Mouse (Mus musculus) thymus, adult 2 months (tissue): ENCODE data around the gene Lrrc17. TPM values are rescaled to one million over a fixed set of nuclear protein-coding genes. Genes with fewer than 3 reads are reported as not detected.

Source experiments
- DNase-seq: peaks from one replicate; pipeline ENCODE4 v3.0.0; 2021
- H3K27ac ChIP-seq: fragments of 200-500 bp; 2 replicates; pipeline ENCODE4 v1.5.1; 2012; ENCODE audit warnings: low read length, control low read depth; ENCODE audit not compliant: control insufficient read depth, insufficient read depth
- H3K27me3 ChIP-seq: fragments of 200-500 bp; 2 replicates; pipeline ENCODE4 v1.6.1; 2012; ENCODE audit warnings: mild to moderate bottlenecking, low read length, moderate library complexity, mixed read lengths; ENCODE audit not compliant: control insufficient read depth, insufficient read depth
- H3K36me3 ChIP-seq: fragments of 200-500 bp; 2 replicates; pipeline ENCODE4 v1.6.1; 2012; ENCODE audit warnings: mild to moderate bottlenecking, low read length, moderate library complexity; ENCODE audit not compliant: control insufficient read depth, insufficient read depth
- H3K4me1 ChIP-seq: fragments of 200-500 bp; replicated peaks from 2 replicates; pipeline ENCODE4 v1.6.1; 2012; ENCODE audit warnings: low read length; ENCODE audit not compliant: control insufficient read depth, insufficient read depth
- H3K4me3 ChIP-seq: fragments of 200-500 bp; 2 replicates; pipeline ENCODE4 v1.5.1; 2012; ENCODE audit warnings: mild to moderate bottlenecking, low read length, control low read depth, moderate library complexity; ENCODE audit not compliant: control insufficient read depth, insufficient read depth
- CTCF ChIP-seq: fragments of 200-500 bp; IDR thresholded peaks from 2 replicates; pipeline ENCODE4 v1.5.1; 2012; ENCODE audit warnings: mild to moderate bottlenecking, control low read depth, low read length, moderate library complexity, borderline replicate concordance; ENCODE audit not compliant: control insufficient read depth, poor library complexity, insufficient read depth; ENCODE audit errors: extremely low read depth
- POLR2A ChIP-seq: fragments of 200-500 bp; IDR thresholded peaks from 2 replicates; pipeline ENCODE4 v1.6.1; 2012; ENCODE audit warnings: mild to moderate bottlenecking, low read length, control low read depth, moderate library complexity; ENCODE audit not compliant: control insufficient read depth, poor library complexity, insufficient read depth; ENCODE audit errors: extremely low read depth
- WGBS: fragments of 180-500 bp; shearing (Covaris S2); methylation state at CpG from one replicate; pipeline ENCODE4 v1.1.7; 2018; 5-methylcytosine and 5-hydroxymethylcytosine counted together
- polyA plus RNA-seq: library from polyadenylated mRNA; depleted of rRNA; stranded (reverse); fragments of >200 nt; gene quantifications from 2 replicates; pipeline ENCODE4 v1.2.3, GENCODE M21; 2012

Lrrc17 gene
- polyA plus RNA-seq, 1 experiment = 2.0 TPM

- no peak for DNase-seq
- Histone ChIP-seq H3K4me1 (no peaks in the 10 kb centered on the region), H3K27me3 (no peaks in the 10 kb centered on the region), H3K36me3 (no peaks in the 10 kb centered on the region), H3K4me3 (no peak overlapping the region), H3K27ac (no peak overlapping the region)
- 86% methylated on average over 3 of the region's 3 CpGs for WGBS
- TF ChIP-seq POLR2A (no peak), CTCF (no peak)
Observed at GRCm38 (mm10) chr5:21572764-21573416, 29.5 kb downstream of the Lrrc17 start.

GRCm38 (mm10) chr5:21574386-21575209 is 31.2 kb downstream of the Lrrc17 start:
- no peak overlapping the region for H3K27ac ChIP-seq
- 92% methylated on average over 21 of the region's 21 CpGs for WGBS
- H3K36me3 ChIP-seq = no peaks in the 10 kb centered on the region
- no peak overlapping the region for H3K4me3 ChIP-seq
- DNase-seq = no peak
- TF ChIP-seq CTCF (no peak), POLR2A (no peak)
- no peaks in the 10 kb centered on the region for H3K4me1 ChIP-seq
- no peaks in the 10 kb centered on the region for H3K27me3 ChIP-seq

GRCm38 (mm10) chr5:21575210-21575550 is 31.8 kb downstream of the Lrrc17 start:
- DNase-seq = no peak
- 95% methylated on average over 13 of the region's 13 CpGs for WGBS
- Histone ChIP-seq H3K27ac (no peak overlapping the region), H3K36me3 (no peaks in the 10 kb centered on the region), H3K4me3 (no peak overlapping the region), H3K27me3 (no peaks in the 10 kb centered on the region), H3K4me1 (no peaks in the 10 kb centered on the region)
- TF ChIP-seq POLR2A (no peak), CTCF (no peak)

- WGBS = 94% methylated on average over 3 of the region's 3 CpGs
- no peak for TF ChIP-seq POLR2A
- TF ChIP-seq CTCF = no peak
- no peak overlapping the region for H3K27ac ChIP-seq
- no peaks in the 10 kb centered on the region for H3K4me1 ChIP-seq
- no peak for DNase-seq
- no peaks in the 10 kb centered on the region for H3K36me3 ChIP-seq
- no peaks in the 10 kb centered on the region for H3K27me3 ChIP-seq
- no peak overlapping the region for H3K4me3 ChIP-seq
Observed at GRCm38 (mm10) chr5:21578136-21578535, 34.8 kb downstream of the Lrrc17 start.

GRCm38 (mm10) chr5:21586763-21587162 is 43.4 kb downstream of the Lrrc17 start:
- no peaks in the 10 kb centered on the region for H3K4me1 ChIP-seq
- no peak overlapping the region for H3K27ac ChIP-seq
- H3K36me3 ChIP-seq = no peaks in the 10 kb centered on the region
- TF ChIP-seq CTCF = peak; percentile 21; the same call in 1 of the 2 replicates
- TF ChIP-seq POLR2A = no peak
- no peaks in the 10 kb centered on the region for H3K27me3 ChIP-seq
- no peak overlapping the region for H3K4me3 ChIP-seq
- 60% methylated on average over 6 of the region's 6 CpGs for WGBS
- DNase-seq = peak; percentile 32

GRCm38 (mm10) chr5:21587683-21588082 is 44.3 kb downstream of the Lrrc17 start:
- Histone ChIP-seq H3K27me3 (no peaks in the 10 kb centered on the region), H3K4me1 (no peaks in the 10 kb centered on the region), H3K27ac (no peak overlapping the region), H3K36me3 (no peaks in the 10 kb centered on the region), H3K4me3 (no peak overlapping the region)
- DNase-seq = no peak
- TF ChIP-seq CTCF (no peak), POLR2A (no peak)
- 76% methylated on average over 7 of the region's 7 CpGs for WGBS
